Mouse (Mus musculus) layer of hippocampus, postnatal 14 days (tissue): ENCODE measurements at regions not wholly inside any gene's neighbourhood (a gene's known extent, or its start where the extent isn't known, plus 50 kb on each side); places are given as distances from the start of the nearest gene placed in this dataset.

Experiments used
- DNase-seq, 2 experiments: peaks; one replicate each; pipeline ENCODE4 v3.0.0; 2021 to 2022; ENCODE audit warnings: low spot score in 2 of 2, mixed read lengths in 1 of 2

DNA sequence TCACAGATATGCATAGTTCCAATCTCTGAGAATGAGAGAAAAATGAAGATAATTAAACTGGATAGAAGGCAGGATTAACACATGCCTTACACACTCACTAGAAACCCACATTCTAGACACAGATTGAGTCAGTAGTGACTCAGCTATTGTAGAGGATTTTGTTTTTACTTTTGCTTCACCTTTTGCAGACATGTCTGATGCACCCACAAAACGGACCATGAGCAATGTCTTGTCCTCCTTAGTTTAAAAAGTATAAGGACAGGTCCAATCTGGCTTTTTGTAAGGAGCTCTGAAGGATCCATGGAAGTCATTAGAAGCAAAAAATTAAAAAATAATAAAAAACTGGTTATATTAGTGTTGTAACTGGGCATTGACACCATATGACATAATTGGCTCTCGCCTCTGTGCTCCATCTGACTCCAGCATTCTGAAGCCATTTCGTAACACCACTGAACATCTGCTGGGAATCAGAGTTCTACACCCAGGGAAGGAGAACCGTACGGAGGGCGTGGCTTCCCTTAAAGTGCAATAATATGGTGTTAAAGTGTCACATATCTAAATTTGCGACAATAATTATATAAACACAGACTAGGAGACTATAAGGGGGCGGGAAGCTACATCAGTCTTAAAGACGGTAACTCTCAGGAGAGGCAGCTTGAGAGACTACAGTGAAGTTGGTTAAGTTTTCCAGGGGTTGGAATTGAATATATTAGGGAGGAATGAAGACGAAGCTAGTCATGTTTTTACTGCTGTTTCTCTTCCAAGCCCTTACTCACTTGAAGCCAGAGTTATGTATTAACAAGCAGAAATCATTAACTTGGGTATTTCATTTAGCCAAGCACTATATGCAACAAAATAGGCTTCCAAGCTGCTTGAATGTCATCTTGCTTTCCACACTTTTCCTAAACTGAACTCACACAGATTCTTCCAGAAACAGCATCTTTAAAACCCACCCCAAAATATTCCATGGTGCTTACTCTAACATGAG lies 558.0 kb downstream of the Ebf1 start:
- no peak for DNase-seq

DNA sequence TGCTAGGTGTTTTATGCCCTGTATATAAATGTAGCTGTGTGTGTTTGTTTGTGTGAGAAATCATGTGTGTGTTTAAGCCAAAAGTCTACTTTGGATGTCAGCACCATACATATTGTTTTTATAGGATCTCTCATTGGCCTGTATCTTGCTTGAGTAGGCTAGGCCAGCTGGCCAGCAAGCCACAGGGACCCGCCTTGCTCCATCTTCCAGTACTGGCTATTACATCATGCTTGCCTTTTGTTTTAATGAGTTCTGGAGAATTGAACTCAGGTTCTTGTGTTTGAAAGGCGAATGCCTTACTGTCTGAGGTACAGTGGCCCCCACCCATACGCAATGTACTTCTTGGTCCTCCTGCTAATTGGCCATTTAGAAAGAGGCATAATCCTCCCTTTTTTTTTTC lies 559.9 kb downstream of the Ebf1 start:
- DNase-seq: no peak

DNA sequence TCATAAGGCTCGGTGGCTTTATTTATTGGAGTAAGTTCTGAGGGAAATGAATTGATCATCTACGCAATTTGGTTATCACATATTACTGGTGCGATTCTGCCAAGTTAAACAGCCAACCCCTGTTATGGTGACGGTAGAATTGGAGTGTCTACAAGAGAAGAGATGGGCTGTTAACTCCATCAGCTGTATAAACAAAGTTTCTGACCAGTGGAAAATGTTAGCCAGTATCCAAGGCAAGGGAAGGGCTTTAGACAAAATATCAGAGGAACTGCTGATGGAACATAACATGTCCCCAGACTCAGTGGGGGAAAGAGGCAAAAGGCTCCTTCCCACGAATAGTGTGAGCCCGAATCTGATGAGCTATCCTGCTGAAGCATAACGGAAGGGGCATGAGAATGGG lies 560.9 kb downstream of the Ebf1 start:
- no peak for DNase-seq

DNA sequence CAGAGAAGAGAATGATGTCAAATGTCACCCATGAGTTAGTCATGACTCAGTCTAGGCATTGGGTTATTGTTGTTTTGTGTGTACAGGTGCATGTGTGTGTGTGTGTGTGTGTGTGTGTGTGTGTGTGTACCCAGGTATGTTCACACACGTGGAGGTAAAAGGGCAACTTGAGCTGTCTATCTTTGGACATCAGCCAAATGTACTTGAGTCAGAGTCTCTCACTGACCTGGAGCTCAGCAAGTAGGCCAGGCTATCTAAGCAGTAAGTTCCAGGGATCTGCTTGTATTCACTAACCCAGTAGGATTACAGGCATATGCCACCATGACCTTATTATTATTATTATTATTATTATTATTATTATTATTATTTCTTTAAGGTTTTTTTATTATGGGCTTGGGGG lies 561.9 kb downstream of the Ebf1 start:
- no peak for DNase-seq

DNA sequence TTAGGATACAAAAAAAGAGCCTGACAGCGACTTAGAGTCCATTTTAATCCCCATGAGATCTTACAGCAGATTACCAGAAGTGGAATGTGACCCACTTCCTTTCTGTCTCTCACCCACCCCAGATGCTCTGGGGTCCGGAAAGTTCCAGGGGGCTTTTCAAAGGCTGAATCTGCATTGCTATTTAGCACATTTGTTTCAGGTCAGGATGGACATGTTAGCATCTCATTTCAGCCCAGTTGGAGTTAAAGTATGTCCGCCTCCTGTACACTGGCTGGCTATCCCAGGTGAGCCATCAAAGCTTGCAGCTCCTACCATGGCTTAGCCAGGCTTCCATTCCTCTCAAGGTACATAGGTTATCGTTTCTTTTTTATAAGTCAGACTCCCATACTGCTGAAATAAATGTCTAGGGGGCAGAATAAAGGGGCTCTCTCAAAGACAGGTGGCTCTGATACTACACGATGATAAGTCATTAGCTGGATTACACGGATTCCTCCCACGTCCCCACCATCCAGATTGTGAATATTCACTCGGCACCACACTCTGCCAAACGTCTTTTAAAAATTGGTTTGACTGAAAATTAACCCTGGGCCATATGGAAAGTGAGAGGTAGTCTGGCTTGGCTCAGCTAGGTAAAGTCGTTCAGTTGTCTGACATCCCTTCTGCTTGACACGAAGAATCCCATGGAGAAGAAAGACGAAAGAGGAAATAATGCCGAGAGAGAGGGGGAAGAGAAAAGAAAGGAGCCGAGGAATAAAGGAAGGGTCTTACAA lies 573.7 kb downstream of the Ebf1 start:
- DNase-seq: peak in 1 of 2 experiments; percentile 20

DNA sequence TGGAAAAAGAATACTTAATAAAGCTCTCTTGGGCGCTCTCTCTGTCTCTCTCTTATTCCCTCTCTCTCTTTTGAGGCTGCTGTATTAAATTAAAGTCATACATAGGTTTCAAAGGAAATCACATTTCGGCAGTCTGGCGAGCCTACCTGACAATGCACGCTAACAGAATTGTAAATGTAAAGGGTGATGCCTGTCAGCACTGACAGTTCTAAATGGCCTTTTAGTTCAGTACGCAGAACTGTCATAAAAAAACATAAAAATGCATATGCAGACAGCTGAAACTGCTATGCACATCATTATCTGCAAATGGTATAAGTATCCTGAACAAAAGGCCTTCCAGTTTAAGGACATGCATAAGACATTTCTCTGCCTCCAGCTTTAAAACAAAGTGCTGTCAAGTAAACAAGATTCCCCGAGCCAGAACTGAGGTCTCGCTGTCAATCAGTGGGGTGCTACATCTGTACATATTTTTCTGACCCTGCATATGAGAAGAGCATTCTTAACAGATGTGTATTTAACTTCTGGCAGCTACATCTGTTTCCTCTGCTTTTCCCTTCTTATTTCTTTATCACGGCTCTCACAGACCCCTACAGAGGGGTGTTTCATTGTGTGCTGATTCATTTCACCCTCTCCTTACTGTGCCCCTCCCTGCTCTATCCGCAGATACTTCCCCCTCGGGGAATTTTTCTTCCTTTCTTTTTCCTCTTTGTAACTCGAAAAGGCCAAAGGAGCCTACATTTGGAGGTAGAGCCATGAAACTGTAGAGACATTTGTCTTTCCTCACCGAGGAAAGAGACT lies 574.5 kb downstream of the Ebf1 start:
- DNase-seq: no peak

DNA sequence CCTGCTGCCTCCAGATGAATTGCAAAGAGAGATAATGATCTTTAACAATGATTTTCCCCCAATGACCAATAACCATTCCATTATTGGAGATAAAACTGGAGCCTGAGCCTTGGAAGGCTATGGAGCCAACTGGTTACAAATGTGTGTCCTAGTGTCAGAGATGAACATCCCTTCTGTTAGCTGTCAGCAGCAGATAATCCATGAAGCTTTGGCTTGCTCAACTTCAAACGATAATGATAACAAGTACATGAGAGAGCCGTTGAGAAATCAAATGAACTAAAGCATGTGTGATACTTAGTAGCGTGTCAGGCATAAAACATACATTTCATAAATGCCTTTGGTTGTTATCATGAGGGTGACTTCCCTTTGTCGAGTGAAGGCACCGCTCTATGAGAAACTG lies 576.2 kb downstream of the Ebf1 start:
- DNase-seq: no peak

DNA sequence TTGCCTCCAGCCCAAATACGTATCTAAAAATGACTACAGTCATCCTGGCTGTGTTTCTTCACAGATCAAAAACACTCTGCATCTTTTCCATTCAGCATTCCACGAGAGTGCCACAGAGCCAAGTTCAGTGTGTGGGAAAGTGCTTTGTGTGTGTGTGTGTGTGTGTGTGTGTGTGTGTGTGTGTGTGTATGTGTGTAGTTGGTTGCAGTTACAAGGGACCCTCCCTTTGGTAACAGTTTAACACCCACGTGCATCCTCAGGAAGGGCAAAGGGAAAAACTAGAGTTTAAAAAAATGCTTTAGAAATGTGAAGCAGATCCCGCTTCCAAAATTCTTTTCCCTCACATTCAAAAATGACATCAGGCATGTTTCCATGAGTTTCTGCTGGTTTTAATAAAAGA lies 582.4 kb downstream of the Ebf1 start:
- no peak for DNase-seq

DNA sequence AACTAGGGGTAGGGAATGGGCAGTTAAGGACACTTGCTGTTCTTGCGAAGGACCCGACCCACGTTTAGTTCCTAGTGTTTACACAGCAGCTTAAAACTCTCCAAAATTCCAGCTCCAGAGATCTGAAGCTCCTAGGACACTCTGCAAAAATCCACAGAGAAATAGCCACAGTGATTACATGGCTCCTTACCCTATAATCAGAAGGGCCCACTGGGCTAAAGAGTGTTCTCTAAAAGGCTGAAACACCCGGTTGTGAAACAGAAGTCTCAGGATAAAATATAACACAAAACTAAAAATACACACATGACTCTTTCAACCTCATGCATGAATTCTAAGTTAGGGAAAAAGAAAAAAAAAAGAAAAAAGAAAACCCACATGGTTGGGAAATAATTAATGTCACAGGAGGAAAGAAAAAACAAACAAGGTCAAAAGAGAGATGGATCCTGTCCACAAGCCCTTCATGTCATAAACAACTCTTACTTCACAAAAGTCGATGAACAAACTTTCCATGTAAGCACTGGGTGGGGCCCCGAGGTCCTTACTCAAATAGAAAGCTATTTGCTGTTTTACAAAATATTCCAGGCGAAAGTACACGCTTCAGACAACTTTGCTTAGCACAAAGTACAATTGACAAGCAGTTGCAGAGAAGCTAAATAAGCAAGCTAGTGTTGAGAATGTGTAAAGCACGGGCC lies 583.7 kb downstream of the Ebf1 start:
- no peak for DNase-seq

DNA sequence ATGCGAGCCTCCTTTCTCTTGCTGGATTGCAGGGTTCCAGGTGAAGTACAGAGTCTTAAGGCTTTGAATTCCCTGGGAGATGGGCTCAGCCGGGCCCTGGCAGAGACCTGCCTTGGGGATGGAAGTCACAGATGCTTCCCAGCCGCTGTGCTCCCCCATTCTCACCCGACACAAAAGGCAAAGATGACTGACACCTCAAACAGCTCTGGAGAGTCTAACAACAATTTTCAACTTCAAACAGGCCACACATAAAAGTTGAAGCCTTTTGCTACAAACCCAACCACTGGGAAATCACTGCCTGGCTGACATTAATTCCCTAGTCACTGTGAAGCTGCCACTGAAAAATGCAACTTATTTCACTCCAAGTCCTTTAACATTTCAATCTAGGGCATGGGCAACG lies 586.3 kb downstream of the Ebf1 start:
- DNase-seq: no peak

DNA sequence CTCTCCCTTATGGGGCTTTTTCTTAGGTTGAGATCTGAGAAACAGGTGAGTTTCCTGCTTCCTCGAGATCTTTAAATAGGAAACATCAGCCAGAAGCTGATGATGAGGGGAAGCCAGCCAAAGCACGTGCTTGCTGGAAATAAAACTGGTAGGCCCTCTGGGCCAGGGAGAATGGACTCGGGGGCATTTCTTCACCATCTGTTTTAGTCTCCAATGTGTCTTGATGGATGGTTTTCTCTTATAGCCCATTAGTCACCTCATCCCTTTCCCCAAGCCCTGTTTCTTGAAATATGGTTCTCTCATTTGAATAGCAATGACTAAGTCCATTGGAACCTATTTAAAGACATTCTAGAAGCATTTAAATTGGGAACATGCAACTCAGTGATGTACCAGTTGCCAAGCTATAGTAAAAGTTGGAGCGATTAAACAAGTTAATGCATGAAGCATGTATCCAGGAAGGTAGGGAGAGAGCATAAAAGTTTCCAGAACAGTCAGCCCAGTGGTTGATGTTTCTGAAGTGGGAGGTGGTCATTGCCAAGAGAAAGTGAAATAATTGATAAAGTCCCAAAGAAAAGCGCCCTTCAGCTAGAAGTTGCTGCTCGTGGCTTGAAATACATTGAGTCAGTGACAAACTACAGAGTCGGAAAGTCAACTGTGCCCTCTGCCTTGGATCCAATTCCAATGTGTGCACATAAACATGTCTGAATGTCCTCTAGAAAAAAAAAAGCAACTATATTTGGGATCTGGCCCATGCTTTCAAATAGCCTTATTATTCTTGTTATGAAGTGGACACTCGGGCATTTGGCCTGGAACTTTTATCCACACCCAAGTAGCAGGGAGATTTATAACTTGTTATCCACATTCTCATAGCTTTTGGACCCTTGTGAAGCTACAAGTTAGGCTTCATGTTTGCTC lies 589.8 kb downstream of the Ebf1 start:
- no peak for DNase-seq

DNA sequence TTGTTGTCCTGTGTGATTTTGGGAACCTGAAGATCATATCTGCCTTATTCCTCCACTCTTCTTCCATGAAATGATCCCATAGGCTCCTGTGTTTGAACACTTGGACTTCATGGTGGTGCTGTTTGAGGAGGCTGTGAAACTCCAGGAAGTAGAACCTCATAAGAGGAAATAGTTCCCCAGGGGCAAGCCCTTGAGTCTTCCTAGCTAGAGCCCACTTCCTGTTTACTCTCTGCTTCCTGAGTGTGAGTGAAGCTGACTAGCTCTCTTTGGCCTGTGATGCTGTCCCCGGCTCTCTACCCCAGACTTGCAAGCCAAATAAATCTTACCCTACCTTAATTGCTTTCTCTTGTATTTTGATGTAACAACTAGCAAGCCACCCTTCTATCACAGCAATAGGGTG lies 597.0 kb downstream of the Ebf1 start:
- no peak for DNase-seq

DNA sequence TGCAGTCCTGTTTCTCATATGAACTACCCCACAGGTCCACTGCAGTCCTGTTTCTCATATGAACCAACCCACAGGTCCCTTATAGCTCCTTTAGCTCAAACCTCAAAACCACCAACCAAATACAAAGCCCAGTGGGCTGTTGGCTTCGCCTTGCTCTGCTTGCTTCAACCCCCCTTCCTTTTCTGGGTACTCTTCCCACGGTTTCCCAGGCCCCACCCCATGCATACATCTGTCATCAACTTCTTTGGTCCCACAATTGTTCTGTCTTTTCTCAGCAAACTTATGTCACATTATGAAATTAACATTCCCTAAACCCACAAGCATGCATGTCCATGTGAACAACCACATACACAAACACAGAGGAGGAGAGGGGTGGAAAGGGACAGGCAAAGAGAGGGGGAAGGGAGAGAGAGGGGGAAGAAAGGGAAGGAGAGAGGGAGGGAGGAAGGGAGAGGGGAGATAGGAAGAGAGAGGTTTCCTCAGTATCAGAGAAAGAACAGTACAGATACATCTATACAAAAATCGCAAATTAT lies 599.9 kb downstream of the Ebf1 start:
- no peak for DNase-seq

DNA sequence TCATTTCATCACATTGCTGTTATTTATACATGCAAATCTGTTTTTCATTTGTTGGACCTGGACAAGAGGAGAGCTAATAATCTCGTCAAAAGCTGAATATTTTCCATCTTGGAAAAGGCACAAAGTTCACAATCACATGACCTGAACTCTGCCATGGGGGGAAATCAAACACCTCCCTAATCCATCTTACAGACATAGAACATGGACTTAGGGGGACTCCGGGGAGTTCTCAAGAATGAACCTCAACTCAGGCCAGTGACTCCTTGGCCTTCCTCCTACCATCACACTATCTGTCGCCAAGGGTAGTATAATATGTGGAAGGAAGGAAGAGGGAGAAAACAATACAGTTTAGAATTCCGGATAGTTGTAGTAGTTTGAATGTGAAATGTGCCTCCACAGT lies 602.1 kb downstream of the Ebf1 start:
- no peak for DNase-seq

DNA sequence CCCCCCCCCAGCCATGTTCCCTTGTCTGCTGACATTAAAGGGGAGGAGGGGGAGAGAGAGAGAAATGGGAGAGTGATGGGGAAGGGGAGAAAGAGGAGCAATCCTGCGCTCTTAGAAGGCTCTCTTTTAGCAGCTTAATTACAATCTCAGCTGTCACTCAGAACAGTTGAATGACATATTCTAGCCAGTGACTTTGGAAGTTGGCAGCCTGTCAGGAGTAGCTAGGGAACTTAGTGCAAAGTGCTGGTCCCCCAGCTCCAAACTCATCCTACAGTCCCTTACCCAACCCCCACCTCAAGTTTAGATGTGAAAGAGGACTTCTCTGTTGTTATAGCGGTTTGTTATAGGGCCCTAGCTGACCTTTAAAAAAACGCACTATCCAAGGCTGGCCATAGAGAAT lies 604.9 kb downstream of the Ebf1 start:
- no peak for DNase-seq

DNA sequence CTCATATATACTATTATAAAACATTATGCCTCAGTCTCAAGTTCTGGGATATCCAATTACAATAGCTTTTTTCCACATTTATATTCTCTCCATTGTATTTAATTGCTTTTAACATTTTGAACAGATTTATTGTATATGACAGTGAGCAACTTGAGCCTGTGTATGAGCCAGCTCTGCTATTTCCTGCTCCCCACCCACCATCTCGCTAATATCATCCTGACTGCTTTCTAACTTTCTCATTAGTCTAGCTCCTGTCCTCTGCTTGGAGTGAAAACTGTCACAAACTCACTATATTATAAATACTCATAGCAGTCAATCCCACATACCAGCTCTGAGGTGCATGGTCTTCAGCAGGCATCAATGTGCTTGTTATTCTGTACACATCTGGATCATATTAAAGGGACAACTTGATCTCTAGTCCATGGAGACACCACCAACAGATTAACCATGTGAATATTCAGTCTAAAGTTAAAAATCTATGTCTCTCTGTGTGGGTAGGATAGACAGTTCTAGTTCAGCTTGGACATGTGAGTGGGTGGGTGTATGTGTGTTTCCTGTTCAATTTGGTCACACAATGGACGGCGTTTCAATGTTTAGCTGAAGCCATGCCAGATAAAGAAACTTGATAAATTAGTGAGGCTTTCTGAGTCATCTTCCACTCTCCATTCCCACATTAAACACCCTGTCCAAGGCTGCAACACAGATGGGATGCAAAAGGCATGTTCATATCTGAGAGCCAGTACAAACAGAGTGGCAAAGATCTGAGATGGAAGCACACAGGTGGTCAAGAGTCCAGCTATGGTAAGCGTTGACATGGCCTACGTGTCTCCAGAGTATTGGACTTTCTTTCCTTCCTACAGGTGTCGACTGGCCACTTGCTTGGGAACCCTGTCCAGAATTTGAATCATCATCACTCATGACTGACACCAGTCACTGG lies 616.1 kb upstream of the Clint1 start:
- no peak for DNase-seq

DNA sequence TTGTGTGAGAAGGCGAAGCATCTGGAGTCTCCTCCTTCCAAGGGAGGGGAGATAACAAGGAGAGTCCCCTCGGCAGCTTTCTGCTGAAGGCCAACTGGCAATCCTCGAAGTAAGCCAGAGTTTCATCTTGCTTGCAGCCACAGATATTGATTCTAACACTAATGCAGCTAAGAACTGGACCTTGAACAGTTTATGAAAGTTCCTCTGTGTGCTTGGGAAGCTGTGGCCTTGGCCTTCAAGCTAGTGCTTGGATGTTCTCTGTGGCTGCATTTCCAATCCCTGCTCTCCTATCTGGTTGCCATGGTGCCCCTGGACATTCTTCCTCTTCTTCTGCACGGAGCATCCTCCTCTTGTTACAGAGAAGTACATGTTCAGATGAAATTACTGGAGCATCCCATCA lies 614.8 kb upstream of the Clint1 start:
- DNase-seq: no peak

DNA sequence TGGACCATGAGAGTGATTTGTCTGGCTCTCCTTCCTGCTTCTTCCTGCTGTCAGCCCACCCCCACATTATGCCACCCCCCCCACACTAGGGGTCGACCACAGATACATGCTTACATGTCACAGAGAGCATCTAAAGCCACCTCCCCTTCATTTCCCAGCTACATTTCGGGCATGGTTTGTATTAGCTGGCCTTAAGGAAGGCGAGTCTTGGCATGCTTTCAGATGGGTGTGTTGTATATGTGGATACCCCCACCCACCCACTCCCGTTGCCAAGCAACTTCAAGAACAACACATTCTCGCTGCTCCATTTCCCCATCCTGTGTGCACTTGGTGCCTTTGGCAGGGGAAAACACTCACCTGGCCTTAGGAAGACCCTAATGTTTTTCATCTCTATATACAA lies 612.8 kb upstream of the Clint1 start:
- no peak for DNase-seq

DNA sequence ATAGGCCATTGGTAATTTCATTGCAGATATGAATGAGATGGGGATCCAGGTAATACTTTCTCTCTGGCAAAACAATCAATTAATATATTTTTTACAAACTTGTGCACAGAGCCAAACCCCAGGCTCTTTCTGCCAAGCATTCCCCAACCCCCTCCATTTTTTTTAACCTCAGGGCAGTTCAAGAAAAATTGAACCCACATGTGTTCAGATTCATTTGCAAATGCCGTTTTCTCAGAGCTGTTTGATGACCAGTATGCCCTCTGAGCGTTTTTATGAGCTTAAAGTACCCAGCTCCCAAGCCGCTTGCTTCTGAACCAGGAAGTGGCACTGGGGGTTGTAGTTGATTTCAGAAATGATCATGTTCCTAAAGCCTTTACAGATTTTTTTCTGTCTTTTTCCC lies 611.4 kb upstream of the Clint1 start:
- DNase-seq: no peak
